In the genomic region with DNA sequence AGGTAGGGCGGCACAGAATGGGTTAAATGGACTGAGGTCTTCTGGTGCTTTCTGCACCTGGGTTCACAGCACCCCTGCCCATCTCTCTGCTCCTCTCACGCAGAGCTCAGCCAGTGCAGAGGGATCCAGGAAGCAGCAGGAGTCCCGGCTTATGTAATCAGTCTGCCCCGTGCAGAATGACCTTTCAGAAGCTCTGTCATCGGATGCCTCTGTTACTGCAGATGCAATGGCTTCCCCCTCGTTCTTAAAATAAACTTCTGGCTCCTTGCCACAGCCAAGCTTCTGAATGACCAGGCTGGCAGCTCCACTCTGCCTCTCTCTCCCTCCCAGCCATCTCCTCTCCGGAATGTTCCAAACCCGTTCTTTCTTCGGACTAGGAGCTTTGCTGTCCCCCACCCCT, we compare ENCODE assay signal across 9 mouse cellular contexts.
DNase-seq lines count a peak whose midpoint lies in the region; ATAC-seq lines count a peak whose summit lies in the region.
"Had no signal": no experiment of that assay in that cellular context is flagged by ENCODE, and none has a peak within 500 bp of the region (broad histone marks: within the 10 kb centered on the region; RNA-seq: fewer than 3 reads in every experiment).

No protein-coding gene starts in this region.

- no peaks in the 10 kb centered on the region for H3K36me3 ChIP-seq in intestine, embryonic 15.5 days
- H3K36me3 ChIP-seq: limb, embryonic 12.5 days had no signal

- peaks cover 5% of the 10 kb centered on the region; the same call in 1 of the 2 replicates for H3K4me1 ChIP-seq in intestine, embryonic 15.5 days (replicated peaks)

- peak; percentile 84 for ATAC-seq in granulocyte monocyte progenitor cell, adult 5-6 weeks (replicated peaks; ENCODE audit: poor library complexity, severe bottlenecking)
- ATAC-seq in intestine, embryonic 15.5 days = peak; percentile 86
- peak; percentile 54 for ATAC-seq in megakaryocyte, adult 5-6 weeks (ENCODE audit: poor library complexity, severe bottlenecking)

- no peaks in the 10 kb centered on the region for H3K27me3 ChIP-seq in intestine, embryonic 15.5 days (replicated peaks)
- H3K27me3 ChIP-seq: limb, embryonic 12.5 days had no signal

- DNase-seq in adrenal gland, adult 8-10 months = peak; percentile 88
- peak; percentile 62 for DNase-seq in embryo, embryonic 10 days (ENCODE audit: low spot score)
- DNase-seq in left cerebral cortex, adult 8-10 months (ENCODE audit: low spot score in 2 of 2) = peak; percentile 50 to 83
- DNase-seq in skeletal muscle tissue, adult 2 months (ENCODE audit: low read depth, low spot score) = peak; percentile 96
- DNase-seq in thymus, adult 18-20 months = no peak

- 11% methylated on average over 9 of the region's 9 CpGs for WGBS in intestine, embryonic 15.5 days

- H3K9me3 ChIP-seq in intestine, embryonic 15.5 days = no peaks in the 10 kb centered on the region
- H3K9me3 ChIP-seq: limb, embryonic 12.5 days had no signal

- 0 out of 2 replicates have a peak overlapping the region, but pooled peaks have one; percentile 4 for H3K4me2 ChIP-seq in intestine, embryonic 15.5 days (replicated peaks)
- H3K4me2 ChIP-seq: limb, embryonic 12.5 days had no signal

- no peak overlapping the region for H3K4me3 ChIP-seq in intestine, embryonic 15.5 days (replicated peaks)
- H3K4me3 ChIP-seq: limb, embryonic 12.5 days had no signal

- no peak overlapping the region for H3K9ac ChIP-seq in intestine, embryonic 15.5 days
- H3K9ac ChIP-seq: limb, embryonic 12.5 days had no signal

- no peak overlapping the region for H3K27ac ChIP-seq in intestine, embryonic 15.5 days
- H3K27ac ChIP-seq: limb, embryonic 12.5 days had no signal

Comparison
In these comparisons a context has a peak if more than half of its experiments do, and no peak if none do; other contexts are left out.
1. DNase-seq: peak in adrenal gland, adult 8-10 months (single experiment), embryo, embryonic 10 days (single experiment), left cerebral cortex, adult 8-10 months (2 of 2) and skeletal muscle tissue, adult 2 months (single experiment); none in thymus, adult 18-20 months (0 of 2).
2. Peak in every context shown above with its lines, with median percentiles within 50 percentile points of each other: ATAC-seq.